ENCODE assay signal across 9 mouse cellular contexts in the genomic region with DNA sequence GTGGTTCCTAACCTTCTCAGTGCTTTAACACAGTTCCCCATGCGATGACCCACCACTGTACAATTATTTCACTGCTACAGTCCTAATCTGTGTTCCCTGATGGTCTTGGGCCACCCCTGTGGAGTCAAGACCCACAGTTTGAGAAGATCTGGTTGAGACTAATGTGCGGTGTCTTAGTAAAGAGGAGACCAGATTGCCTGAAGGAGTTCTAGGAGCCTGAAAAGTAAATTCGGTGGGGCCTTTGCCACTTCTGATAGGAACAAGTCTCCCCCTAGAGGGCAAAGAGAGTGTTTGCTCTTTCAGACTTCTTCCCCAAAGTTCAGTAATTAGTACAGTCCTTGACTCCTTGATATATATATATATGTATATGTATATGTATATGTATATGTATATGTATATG. TPM values are rescaled to one million over a fixed set of nuclear protein-coding genes. Genes with fewer than 3 reads are reported as not detected.
DNase-seq lines count a peak whose midpoint lies in the region; ATAC-seq and TF ChIP-seq lines count a peak whose summit lies in the region.
"Had no signal": no experiment of that assay in that cellular context is flagged by ENCODE, and none has a peak within 500 bp of the region (broad histone marks: within the 10 kb centered on the region; RNA-seq: fewer than 3 reads in every experiment).

No protein-coding gene starts in this region.

- ATAC-seq in megakaryocyte progenitor cell, adult 5-6 weeks (replicated peaks; ENCODE audit: poor library complexity): peak; percentile 87

- TF ChIP-seq CTCF in gastrocnemius, adult 2 months (IDR thresholded peaks at IDR 0.05): peak; percentile 77

- intact Hi-C loops in gastrocnemius, adult 2 months (cut with DNase I): loop anchor here (1.0 kb wide), 1 partner anchor 63 kb away; no protein-coding TSS in a partner anchor
- intact Hi-C loops in left cerebral cortex, postnatal 36 days (cut with DNase I): no loop called here

- no peak for DNase-seq in gastrocnemius, adult 2 months
- DNase-seq in gastrocnemius, postnatal 25 days: no peak
- peak; percentile 29 to 42 for DNase-seq in spleen, postnatal 36 days (ENCODE audit: low spot score in 2 of 2)
- no peak for DNase-seq in spleen, adult 12 weeks (ENCODE audit: low spot score)
- DNase-seq in embryo, embryonic 11 days: peak; percentile 87
- no peak for DNase-seq in frontal cortex, postnatal 10 days (ENCODE audit: low spot score in 2 of 2)
- DNase-seq in left cerebral cortex, postnatal 36 days (ENCODE audit: low spot score in 2 of 2): no peak

- H3K4me3 ChIP-seq in gastrocnemius, adult 2 months: no peak overlapping the region
- H3K4me3 ChIP-seq: megakaryocyte, embryonic 14.5 days had no signal

- H3K27ac ChIP-seq in gastrocnemius, adult 2 months: peak overlapping the region; percentile 82

RNA-seq across cellular contexts. Expression of gene Asb8, which starts 11.8 kb away (rescaled TPM):
- total RNA-seq in gastrocnemius, adult 2 months (2021): 100 to 1,000 TPM in 1 of 2 experiments, 10 to 100 TPM in 1; 97.8 to 124 TPM
- total RNA-seq in gastrocnemius, postnatal 25 days (2021): 100 to 1,000 TPM; 102 to 145 TPM
- 28.4 and 28.8 TPM in 2 replicates for total RNA-seq in megakaryocyte progenitor cell, adult 5-6 weeks (2015)
- 25.3 and 27.6 TPM in 2 replicates for total RNA-seq in megakaryocyte progenitor cell, adult 5-6 weeks (2017)
- total RNA-seq in left cerebral cortex, postnatal 36 days (2021): 10 to 100 TPM; 48.0 to 54.0 TPM

RNA-seq across cellular contexts. Expression of gene Ccdc184, which starts 13.3 kb away (rescaled TPM):
- total RNA-seq in gastrocnemius, adult 2 months (2021): not detected
- not detected for total RNA-seq in gastrocnemius, postnatal 25 days (2021)
- not detected in 2 replicates for total RNA-seq in megakaryocyte progenitor cell, adult 5-6 weeks (2015)
- not detected in 2 replicates for total RNA-seq in megakaryocyte progenitor cell, adult 5-6 weeks (2017)
- 10 to 100 TPM; 17.9 to 19.9 TPM for total RNA-seq in left cerebral cortex, postnatal 36 days (2021)

RNA-seq across cellular contexts. Expression of gene Olfr288, which starts 41.7 kb away (rescaled TPM):
- total RNA-seq in gastrocnemius, adult 2 months (2021): not detected
- total RNA-seq in gastrocnemius, postnatal 25 days (2021): not detected
- not detected in 2 replicates for total RNA-seq in megakaryocyte progenitor cell, adult 5-6 weeks (2015)
- total RNA-seq in megakaryocyte progenitor cell, adult 5-6 weeks (2017): not detected in 2 replicates
- under 1 TPM in 1 of 2 experiments, not detected in 1; 0.45 TPM for total RNA-seq in left cerebral cortex, postnatal 36 days (2021)

Comparison
In these comparisons a context has a peak if more than half of its experiments do, and no peak if none do; other contexts are left out.
1. DNase-seq: peak in spleen, postnatal 36 days (2 of 2) and embryo, embryonic 11 days (single experiment); none in gastrocnemius, adult 2 months (single experiment), gastrocnemius, postnatal 25 days (single experiment), spleen, adult 12 weeks (single experiment), frontal cortex, postnatal 10 days (0 of 2) and left cerebral cortex, postnatal 36 days (0 of 2).
2. RNA of gene Ccdc184, which starts 13.3 kb away (total RNA-seq): 17.9 to 19.9 TPM in left cerebral cortex, postnatal 36 days; not detected in gastrocnemius, adult 2 months, not detected in gastrocnemius, postnatal 25 days and not detected in megakaryocyte progenitor cell, adult 5-6 weeks; every median in the first group is over 10 times any median in the second.